8 mouse cellular contexts compared by ENCODE assay signal in genomic region chr7:98177566-98177928, GRCm38 (mm10). TPM values are rescaled to one million over a fixed set of nuclear protein-coding genes. Genes with fewer than 3 reads are reported as not detected.
DNase-seq lines count a peak whose midpoint lies in the region; ATAC-seq and TF ChIP-seq lines count a peak whose summit lies in the region.

No protein-coding gene starts in this region.

- H3K4me3 ChIP-seq in kidney, postnatal 0 days (replicated peaks; ENCODE audit: low read depth, low read length): peak overlapping the region; percentile 85
- H3K4me3 ChIP-seq in embryonic facial prominence, embryonic 11.5 days (ENCODE audit: low read depth, low read length): peak overlapping the region; percentile 68
- H3K4me3 ChIP-seq in hindbrain, embryonic 16.5 days (ENCODE audit: low read length): peak overlapping the region; percentile 91
- H3K4me3 ChIP-seq in midbrain, embryonic 16.5 days (ENCODE audit: low read depth, low read length): peak overlapping the region; percentile 81

- DNase-seq in kidney, postnatal 0 days (ENCODE audit: low spot score): no peak
- no peak for DNase-seq in kidney, postnatal 25 days
- no peak for DNase-seq in embryonic facial prominence, embryonic 11.5 days (ENCODE audit: low spot score)
- no peak for DNase-seq in frontal cortex, postnatal 14 days (ENCODE audit: low spot score in 2 of 2)
- DNase-seq in gastrocnemius, postnatal 36 days: no peak

- peak overlapping the region; percentile 85; the same call in 1 of the 2 replicates for H3K27ac ChIP-seq in kidney, postnatal 0 days
- no peak overlapping the region for H3K27ac ChIP-seq in embryonic facial prominence, embryonic 11.5 days (replicated peaks; ENCODE audit: low read depth, low read length)
- H3K27ac ChIP-seq in hindbrain, embryonic 16.5 days (ENCODE audit: low read depth, low read length): no peak overlapping the region; the same call in 1 of the 2 replicates
- 0 out of 2 replicates have a peak overlapping the region, but pooled peaks have one; percentile 33 for H3K27ac ChIP-seq in midbrain, embryonic 16.5 days (ENCODE audit: low read length)

- no peak for ATAC-seq in kidney, postnatal 0 days (replicated peaks; ENCODE audit: low FRiP score, low read depth)
- peak; percentile 10; the same call in 1 of the 2 replicates for ATAC-seq in embryonic facial prominence, embryonic 11.5 days (replicated peaks; ENCODE audit: insufficient number of reproducible peaks, low FRiP score, low TSS enrichment, low read depth)
- ATAC-seq in hindbrain, embryonic 16.5 days: no peak
- peak; percentile 63; the same call in 1 of the 2 replicates for ATAC-seq in midbrain, embryonic 16.5 days
- no peak for ATAC-seq in megakaryocyte progenitor cell, adult 5-6 weeks (replicated peaks; ENCODE audit: poor library complexity)

- H3K9me3 ChIP-seq in kidney, postnatal 0 days (replicated peaks; ENCODE audit: low read length): no peaks in the 10 kb centered on the region
- no peaks in the 10 kb centered on the region for H3K9me3 ChIP-seq in embryonic facial prominence, embryonic 11.5 days (replicated peaks; ENCODE audit: control insufficient read depth, low read length)
- no peaks in the 10 kb centered on the region for H3K9me3 ChIP-seq in hindbrain, embryonic 16.5 days (ENCODE audit: control insufficient read depth, low read length)
- no peaks in the 10 kb centered on the region for H3K9me3 ChIP-seq in midbrain, embryonic 16.5 days (replicated peaks; ENCODE audit: control insufficient read depth, low read length, poor library complexity, severe bottlenecking)

- TF ChIP-seq CTCF in kidney, postnatal 0 days (IDR thresholded peaks at IDR 0.05; ENCODE audit: low read depth): no peak

- peak overlapping the region; percentile 91 for H3K4me2 ChIP-seq in kidney, postnatal 0 days (ENCODE audit: low read length)
- H3K4me2 ChIP-seq in embryonic facial prominence, embryonic 11.5 days (ENCODE audit: low read depth, low read length): peak overlapping the region; percentile 63
- H3K4me2 ChIP-seq in hindbrain, embryonic 16.5 days (ENCODE audit: low read length): peak overlapping the region; percentile 85
- H3K4me2 ChIP-seq in midbrain, embryonic 16.5 days (ENCODE audit: low read length): peak overlapping the region; percentile 81

- H3K4me1 ChIP-seq in kidney, postnatal 0 days (replicated peaks; ENCODE audit: insufficient read depth, low read length): peaks cover 12% of the 10 kb centered on the region; the same call in 1 of the 2 replicates
- H3K4me1 ChIP-seq in embryonic facial prominence, embryonic 11.5 days (ENCODE audit: control insufficient read depth, insufficient read depth, low read length): no peaks in the 10 kb centered on the region
- H3K4me1 ChIP-seq in hindbrain, embryonic 16.5 days (ENCODE audit: control insufficient read depth, insufficient read depth, low read depth, low read length): peaks cover 19% of the 10 kb centered on the region
- peaks cover 12% of the 10 kb centered on the region for H3K4me1 ChIP-seq in midbrain, embryonic 16.5 days (ENCODE audit: control insufficient read depth, insufficient read depth, low read length)

- intact Hi-C loops in gastrocnemius, postnatal 36 days (cut with DNase I): no loop called here

- H3K9ac ChIP-seq in kidney, postnatal 0 days (ENCODE audit: low read depth, low read length): peak overlapping the region; percentile 72
- H3K9ac ChIP-seq in embryonic facial prominence, embryonic 11.5 days (replicated peaks; ENCODE audit: low read length): peak overlapping the region; percentile 56
- peak overlapping the region; percentile 85 for H3K9ac ChIP-seq in hindbrain, embryonic 16.5 days (ENCODE audit: low read depth, low read length)
- H3K9ac ChIP-seq in midbrain, embryonic 16.5 days (ENCODE audit: low read depth, low read length): peak overlapping the region; percentile 87

- H3K36me3 ChIP-seq in kidney, postnatal 0 days (ENCODE audit: insufficient read depth, low read length): no peaks in the 10 kb centered on the region
- H3K36me3 ChIP-seq in embryonic facial prominence, embryonic 11.5 days (replicated peaks; ENCODE audit: control insufficient read depth, insufficient read depth, low read depth, low read length): no peaks in the 10 kb centered on the region
- no peaks in the 10 kb centered on the region for H3K36me3 ChIP-seq in hindbrain, embryonic 16.5 days (ENCODE audit: control insufficient read depth, insufficient read depth, low read length)
- no peaks in the 10 kb centered on the region for H3K36me3 ChIP-seq in midbrain, embryonic 16.5 days (ENCODE audit: control insufficient read depth, insufficient read depth, low read length)

- no peaks in the 10 kb centered on the region for H3K27me3 ChIP-seq in kidney, postnatal 0 days (ENCODE audit: insufficient read depth, low read length)
- no peaks in the 10 kb centered on the region for H3K27me3 ChIP-seq in embryonic facial prominence, embryonic 11.5 days (ENCODE audit: control insufficient read depth, insufficient read depth, low read length)
- no peaks in the 10 kb centered on the region for H3K27me3 ChIP-seq in hindbrain, embryonic 16.5 days (replicated peaks; ENCODE audit: control insufficient read depth, insufficient read depth, low read length)
- H3K27me3 ChIP-seq in midbrain, embryonic 16.5 days (ENCODE audit: control insufficient read depth, insufficient read depth, low read depth, low read length): peaks cover 3% of the 10 kb centered on the region

- 6% methylated on average over 9 of the region's 9 CpGs for WGBS in kidney, postnatal 0 days
- 3% methylated on average over 9 of the region's 9 CpGs for WGBS in embryonic facial prominence, embryonic 11.5 days
- WGBS in hindbrain, embryonic 16.5 days: 7% methylated on average over 8 of the region's 9 CpGs
- WGBS in midbrain, embryonic 16.5 days: 3% methylated on average over 9 of the region's 9 CpGs

RNA-seq across cellular contexts. Expression of gene Capn5, which starts 0.5 kb away (rescaled TPM):
- 12.9 and 13.0 TPM in 2 replicates for polyA plus RNA-seq in kidney, postnatal 0 days (2015; fragmentation: Nextera tagmentation; extraction: Ambion mirVana)
- polyA plus RNA-seq in embryonic facial prominence, embryonic 11.5 days (2014; fragmentation: Nextera tagmentation; extraction: Ambion mirVana): 2.3 and 2.6 TPM in 2 replicates
- 27.3 and 31.4 TPM in 2 replicates for polyA plus RNA-seq in hindbrain, embryonic 16.5 days (2015; fragmentation: Nextera tagmentation; extraction: Ambion mirVana)
- 23.5 and 24.0 TPM in 2 replicates for polyA plus RNA-seq in midbrain, embryonic 16.5 days (2015; fragmentation: Nextera tagmentation; extraction: Ambion mirVana)
- 1 to 10 TPM; 1.7 to 1.9 TPM for total RNA-seq in gastrocnemius, postnatal 36 days (2021)
- total RNA-seq in megakaryocyte progenitor cell, adult 5-6 weeks (2015): 3.4 and 4.5 TPM in 2 replicates
- 4.0 and 7.5 TPM in 2 replicates for total RNA-seq in megakaryocyte progenitor cell, adult 5-6 weeks (2017)

RNA-seq across cellular contexts. Expression of gene B3gnt6, which starts 21.7 kb away (rescaled TPM):
- polyA plus RNA-seq in kidney, postnatal 0 days (2015; fragmentation: Nextera tagmentation; extraction: Ambion mirVana): 0.13 and 0.20 TPM in 2 replicates
- polyA plus RNA-seq in embryonic facial prominence, embryonic 11.5 days (2014; fragmentation: Nextera tagmentation; extraction: Ambion mirVana): not detected in 2 replicates
- 0.55 and 0.78 TPM in 2 replicates for polyA plus RNA-seq in hindbrain, embryonic 16.5 days (2015; fragmentation: Nextera tagmentation; extraction: Ambion mirVana)
- polyA plus RNA-seq in midbrain, embryonic 16.5 days (2015; fragmentation: Nextera tagmentation; extraction: Ambion mirVana): 0.45 and 0.57 TPM in 2 replicates
- total RNA-seq in gastrocnemius, postnatal 36 days (2021): not detected
- 0.20 TPM in 1 of 2 replicates, not detected in the other for total RNA-seq in megakaryocyte progenitor cell, adult 5-6 weeks (2015)
- 0.12 TPM in 1 of 2 replicates, not detected in the other for total RNA-seq in megakaryocyte progenitor cell, adult 5-6 weeks (2017)

RNA-seq across cellular contexts. Expression of gene Omp, which starts 32.2 kb away (rescaled TPM):
- 0.38 and 0.50 TPM in 2 replicates for polyA plus RNA-seq in kidney, postnatal 0 days (2015; fragmentation: Nextera tagmentation; extraction: Ambion mirVana)
- polyA plus RNA-seq in embryonic facial prominence, embryonic 11.5 days (2014; fragmentation: Nextera tagmentation; extraction: Ambion mirVana): 0.15 and 0.25 TPM in 2 replicates
- 0.34 and 0.37 TPM in 2 replicates for polyA plus RNA-seq in hindbrain, embryonic 16.5 days (2015; fragmentation: Nextera tagmentation; extraction: Ambion mirVana)
- 0.35 TPM in 2 replicates for polyA plus RNA-seq in midbrain, embryonic 16.5 days (2015; fragmentation: Nextera tagmentation; extraction: Ambion mirVana)
- total RNA-seq in gastrocnemius, postnatal 36 days (2021): under 1 TPM in 1 of 2 experiments, not detected in 1; 0.12 TPM
- 0.25 and 0.32 TPM in 2 replicates for total RNA-seq in megakaryocyte progenitor cell, adult 5-6 weeks (2015)
- total RNA-seq in megakaryocyte progenitor cell, adult 5-6 weeks (2017): 0.12 TPM in 1 of 2 replicates, not detected in the other

RNA-seq across cellular contexts. Expression of gene Myo7a, which starts 58.2 kb away (rescaled TPM):
- 7.6 and 8.7 TPM in 2 replicates for polyA plus RNA-seq in kidney, postnatal 0 days (2015; fragmentation: Nextera tagmentation; extraction: Ambion mirVana)
- polyA plus RNA-seq in embryonic facial prominence, embryonic 11.5 days (2014; fragmentation: Nextera tagmentation; extraction: Ambion mirVana): 9.7 and 10.7 TPM in 2 replicates
- polyA plus RNA-seq in hindbrain, embryonic 16.5 days (2015; fragmentation: Nextera tagmentation; extraction: Ambion mirVana): 13.9 and 22.8 TPM in 2 replicates
- 22.5 and 22.8 TPM in 2 replicates for polyA plus RNA-seq in midbrain, embryonic 16.5 days (2015; fragmentation: Nextera tagmentation; extraction: Ambion mirVana)
- 1 to 10 TPM; 2.6 to 3.2 TPM for total RNA-seq in gastrocnemius, postnatal 36 days (2021)
- total RNA-seq in megakaryocyte progenitor cell, adult 5-6 weeks (2015): 16.0 and 17.1 TPM in 2 replicates
- total RNA-seq in megakaryocyte progenitor cell, adult 5-6 weeks (2017): 22.0 and 29.0 TPM in 2 replicates

Comparison
In these comparisons a context has a peak if more than half of its experiments do, and no peak if none do; other contexts are left out.
1. ATAC-seq: peak in embryonic facial prominence, embryonic 11.5 days (single experiment) and midbrain, embryonic 16.5 days (single experiment); none in kidney, postnatal 0 days (single experiment), hindbrain, embryonic 16.5 days (single experiment) and megakaryocyte progenitor cell, adult 5-6 weeks (single experiment).
2. H3K27ac ChIP-seq: peak in kidney, postnatal 0 days (single experiment) and midbrain, embryonic 16.5 days (single experiment); none in embryonic facial prominence, embryonic 11.5 days (single experiment) and hindbrain, embryonic 16.5 days (single experiment).
3. Peak in every context shown above with its lines, with median percentiles within 50 percentile points of each other: H3K4me2 ChIP-seq, H3K4me3 ChIP-seq and H3K9ac ChIP-seq.